Mouse (Mus musculus) CH12.LX (cell line): ENCODE measurements around the gene Pitpnm2.
A peak's percentile ranks its signal among the peaks of the same experiment; 100 is the strongest.

ENCODE experiments used
- CHD1 ChIP-seq: IDR thresholded peaks from 2 replicates; pipeline ENCODE4 v1.6.1; 2012; ENCODE audit warnings: low read depth, low read length, improper control_type of control experiment, inconsistent platforms
- CHD2 ChIP-seq: IDR thresholded peaks from 2 replicates; pipeline ENCODE4 v1.6.1; 2011; ENCODE audit warnings: low read length, improper control_type of control experiment
- CTCF ChIP-seq, 2 experiments: IDR thresholded peaks in 1 of 2; conservative IDR thresholded peaks in 1 of 2; 2 replicates each; pipeline ENCODE4 v1.5.1; 2011 to 2012; ENCODE audit warnings: low read depth in 2 of 2, low read length in 2 of 2, improper control_type of control experiment in 1 of 2, inconsistent platforms in 1 of 2, mild to moderate bottlenecking in 1 of 2, moderate library complexity in 1 of 2
- JUND ChIP-seq: conservative IDR thresholded peaks from 2 replicates; pipeline ENCODE4 v1.6.1; 2011; ENCODE audit warnings: low read depth, low read length, improper control_type of control experiment
- POLR2A ChIP-seq: IDR thresholded peaks from 2 replicates; pipeline ENCODE4 v1.6.1; 2011; ENCODE audit warnings: low read depth, mild to moderate bottlenecking, improper control_type of control experiment, low read length
- TBP ChIP-seq: conservative IDR thresholded peaks from 2 replicates; pipeline ENCODE4 v1.6.1; 2011; ENCODE audit warnings: low read depth, low read length, improper control_type of control experiment
- ZKSCAN1 ChIP-seq: IDR thresholded peaks from 2 replicates; pipeline ENCODE4 v1.6.1; 2012; ENCODE audit warnings: low read depth, inconsistent platforms, low read length, improper control_type of control experiment, borderline replicate concordance
- ZNF384 ChIP-seq: IDR thresholded peaks from 2 replicates; pipeline ENCODE4 v1.6.1; 2012; ENCODE audit warnings: low read depth, low read length, improper control_type of control experiment, inconsistent platforms

DNA sequence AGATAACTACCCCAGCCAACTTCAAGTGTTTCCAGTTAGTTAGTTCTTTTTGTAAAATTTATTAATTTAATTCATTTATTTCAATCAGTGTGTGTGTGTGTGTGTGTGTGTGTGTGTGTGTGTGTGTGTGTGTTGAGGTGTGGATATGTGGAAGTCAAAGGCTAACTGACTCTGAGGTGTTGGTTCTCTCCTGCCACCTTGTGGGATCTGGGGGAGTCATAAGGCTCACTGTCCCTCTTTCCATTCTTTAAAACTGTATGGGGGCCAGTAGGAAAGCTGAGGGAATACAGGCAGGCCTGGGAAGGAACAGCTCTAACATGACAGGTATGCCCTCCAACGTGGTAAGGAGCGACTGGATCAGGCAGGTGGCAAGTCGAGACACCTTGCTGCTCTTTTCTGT lies 34.8 kb upstream of the Pitpnm2 start:
- TF ChIP-seq ZNF384 (no peak), TBP (no peak), POLR2A (no peak), ZKSCAN1 (no peak), CTCF (conservative IDR thresholded peaks at IDR 0.05 in 1 of 2, IDR thresholded peaks at IDR 0.05 in 1 of 2; ENCODE audit: low read depth in 2 of 2, low read length in 2 of 2) (peak in 1 of 2 experiments; percentile 52; a peak in 2 of 4 replicates), JUND (no peak), CHD1 (no peak), CHD2 (no peak)
